Mouse (Mus musculus) G1E (cell line): Measurements from ENCODE around the gene Prrt1. TPM values are rescaled to one million over a fixed set of nuclear protein-coding genes. Genes with fewer than 3 reads are reported as not detected.

Source experiments
- ATAC-seq: 2 replicates; pipeline ENCODE4 v1.8.0; 2016; ENCODE audit warnings: mild to moderate bottlenecking; ENCODE audit not compliant: insufficient number of reproducible peaks, poor library complexity, low FRiP score, severe bottlenecking; ENCODE audit errors: extremely low read depth
- DNase-seq: peaks from one replicate; pipeline ENCODE4 v3.0.0; 2012; ENCODE audit warnings: low spot score
- H3K27me3 ChIP-seq: 2 replicates; pipeline ENCODE4 v1.6.1; 2012; ENCODE audit warnings: mild to moderate bottlenecking, low read length, inconsistent platforms; ENCODE audit not compliant: insufficient read depth
- H3K36me3 ChIP-seq: replicated peaks from 2 replicates; pipeline ENCODE3; 2012; ENCODE audit warnings: mild to moderate bottlenecking, inconsistent platforms
- H3K4me1 ChIP-seq: 2 replicates; pipeline ENCODE4 v1.6.1; 2012; ENCODE audit warnings: low read depth, low read length, inconsistent platforms, mixed read lengths; ENCODE audit not compliant: insufficient read depth
- H3K4me3 ChIP-seq: 2 replicates; pipeline ENCODE4 v1.5.1; 2012; ENCODE audit warnings: low read depth, mild to moderate bottlenecking, inconsistent platforms, low read length, moderate library complexity, mixed read lengths
- H3K9me3 ChIP-seq: replicated peaks from 2 replicates; pipeline ENCODE4 v1.6.1; 2012; ENCODE audit warnings: inconsistent platforms
- CTCF ChIP-seq: IDR thresholded peaks from 2 replicates; pipeline ENCODE4 v1.5.1; 2012; ENCODE audit warnings: low read depth, low read length, inconsistent platforms, mixed read lengths
- GATA1 ChIP-seq: IDR thresholded peaks from 2 replicates; pipeline ENCODE4 v1.6.1; 2012; ENCODE audit warnings: borderline replicate concordance, low read length, inconsistent platforms, mixed read lengths
- GATA2 ChIP-seq: IDR thresholded peaks from 2 replicates; pipeline ENCODE4 v1.6.1; 2012; ENCODE audit warnings: low read depth, low read length, inconsistent platforms, borderline replicate concordance
- POLR2AphosphoS5 ChIP-seq: IDR thresholded peaks from 2 replicates; pipeline ENCODE4 v1.6.1; 2012; ENCODE audit warnings: low read depth, low read length, inconsistent platforms; ENCODE audit not compliant: insufficient replicate concordance
- TAL1 ChIP-seq: conservative IDR thresholded peaks from 2 replicates; pipeline ENCODE4 v1.6.1; 2012; ENCODE audit warnings: low read depth, low read length, inconsistent platforms, mixed read lengths
- polyA plus RNA-seq: library from polyadenylated mRNA; stranded (reverse); fragments of >175 nt; gene quantifications from 2 replicates; pipeline ENCODE4 v1.2.3, GENCODE M21; 2012
- total RNA-seq, 2 experiments: library from RNA; stranded (forward) in 1 of 2; stranded (reverse) in 1 of 2; fragments of 200-1000 nt in 1 of 2; fragments of >200 nt in 1 of 2; fragmentation: Nextera tagmentation in 1 of 2; gene quantifications; 2 replicates each; pipeline ENCODE4 v1.2.3; 2014 to 2017

The Prrt1 gene
- total and polyA plus RNA-seq, 3 experiments, result not detected

DNA sequence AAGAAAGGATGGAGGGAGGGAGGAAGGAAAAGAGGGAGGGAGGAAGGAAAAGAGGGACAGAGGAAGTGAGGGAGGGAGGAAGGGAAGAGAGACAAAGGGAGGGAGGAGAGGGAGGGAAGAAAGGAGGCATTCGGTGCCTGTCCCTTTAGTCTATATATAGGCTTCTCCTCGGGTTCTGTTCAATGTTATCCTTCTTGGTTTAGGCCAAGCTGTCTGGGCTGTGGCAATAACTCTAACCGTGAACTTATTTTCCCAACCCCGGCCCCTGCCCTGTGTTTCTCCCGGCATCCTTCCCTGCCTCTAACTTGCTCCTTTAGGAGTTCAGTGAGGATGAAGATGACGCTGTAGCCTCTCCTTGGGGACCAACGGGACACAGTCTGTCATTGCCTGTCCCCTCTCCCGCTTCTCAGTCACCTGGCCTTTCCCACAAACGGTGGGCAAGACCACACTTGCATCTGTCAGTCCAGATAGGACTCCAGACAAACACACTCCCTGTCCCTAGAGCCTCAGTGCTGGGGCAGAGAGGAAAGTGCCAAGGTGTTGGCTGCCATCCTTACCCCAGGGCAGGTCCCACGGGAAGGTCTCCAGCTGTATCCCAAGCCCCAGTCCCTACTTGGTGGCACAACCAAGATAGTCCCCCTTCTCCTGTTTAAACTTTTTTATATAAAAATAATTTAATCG is 45.3 kb downstream of the Prrt1 start:
- no peaks in the 10 kb centered on the region; the same call in 1 of the 2 replicates for H3K4me1 ChIP-seq
- no peak for TF ChIP-seq POLR2AphosphoS5
- no peak for TF ChIP-seq TAL1
- TF ChIP-seq GATA2, result no peak
- no peak for TF ChIP-seq CTCF
- TF ChIP-seq GATA1, result no peak
- H3K9me3 ChIP-seq, result peaks cover 11% of the 10 kb centered on the region; the same call in 1 of the 2 replicates
- ATAC-seq, result no peak
- DNase-seq, result no peak
- H3K27me3 ChIP-seq, result peaks cover 19% of the 10 kb centered on the region; the same call in 1 of the 2 replicates
- no peak overlapping the region for H3K4me3 ChIP-seq
- no peaks in the 10 kb centered on the region for H3K36me3 ChIP-seq

- Histone ChIP-seq H3K36me3 (no peaks in the 10 kb centered on the region), H3K27me3 (peaks cover 16% of the 10 kb centered on the region; the same call in 1 of the 2 replicates), H3K4me1 (no peaks in the 10 kb centered on the region; the same call in 1 of the 2 replicates), H3K4me3 (no peak overlapping the region), H3K9me3 (peaks cover 11% of the 10 kb centered on the region; the same call in 1 of the 2 replicates)
- no peak for DNase-seq
- no peak for TF ChIP-seq GATA2
- TF ChIP-seq TAL1, result no peak
- TF ChIP-seq POLR2AphosphoS5, result no peak
- TF ChIP-seq CTCF, result no peak
- no peak for TF ChIP-seq GATA1
- ATAC-seq, result no peak
Observed at GRCm38 (mm10) chr17:34675205-34676092, 46.1 kb downstream of the Prrt1 start.

DNA sequence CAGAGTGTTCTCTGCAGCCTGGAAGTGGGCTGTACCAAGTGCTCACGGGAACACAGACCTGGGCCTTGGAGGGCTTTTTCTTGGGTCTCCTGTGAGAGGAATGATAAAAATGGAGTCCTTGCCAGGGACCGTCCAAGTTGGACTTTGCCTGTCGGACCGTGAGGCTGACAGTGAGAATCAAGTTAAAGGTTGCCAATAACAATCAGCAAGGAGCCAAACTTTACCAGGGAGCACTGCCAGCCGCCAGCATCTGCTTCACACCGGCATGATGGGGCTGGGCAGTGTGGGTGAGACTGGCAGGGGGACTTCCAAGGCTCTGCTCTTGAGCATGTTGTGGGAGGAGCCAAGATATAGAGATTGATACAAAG is 46.7 kb downstream of the Prrt1 start:
- Histone ChIP-seq H3K27me3 (peaks cover 16% of the 10 kb centered on the region; the same call in 1 of the 2 replicates), H3K36me3 (no peaks in the 10 kb centered on the region), H3K4me1 (peaks cover under 1% of the 10 kb centered on the region; the same call in 1 of the 2 replicates), H3K9me3 (peaks cover 11% of the 10 kb centered on the region; the same call in 1 of the 2 replicates), H3K4me3 (no peak overlapping the region)
- ATAC-seq, result no peak
- TF ChIP-seq TAL1, result no peak
- TF ChIP-seq GATA2, result no peak
- DNase-seq, result no peak

DNA sequence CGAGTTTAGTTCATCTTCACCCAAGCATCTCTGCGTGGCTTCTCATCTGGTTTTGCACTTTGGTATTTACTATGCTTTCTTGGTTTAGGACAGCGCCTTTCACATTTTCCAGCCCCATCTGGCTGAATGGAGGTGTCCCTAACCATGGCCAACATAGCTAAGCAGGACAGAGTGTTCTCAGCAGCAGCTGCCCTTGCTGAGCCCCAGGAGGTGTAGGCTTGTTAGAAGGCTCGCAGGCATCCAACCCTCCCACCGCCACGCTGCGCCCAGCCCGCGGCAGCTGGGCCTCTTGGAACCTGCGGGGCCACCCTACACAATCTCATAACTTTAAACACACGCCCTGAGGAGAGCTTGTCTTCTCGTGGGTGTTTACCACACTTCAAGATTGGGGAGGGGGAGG is 47.3 kb downstream of the Prrt1 start:
- H3K36me3 ChIP-seq, result no peaks in the 10 kb centered on the region
- no peak for DNase-seq
- peaks cover 4% of the 10 kb centered on the region; the same call in 1 of the 2 replicates for H3K4me1 ChIP-seq
- TF ChIP-seq TAL1 (no peak), GATA1 (no peak), GATA2 (no peak), CTCF (no peak), POLR2AphosphoS5 (no peak)
- peaks cover 5% of the 10 kb centered on the region; the same call in 1 of the 2 replicates for H3K9me3 ChIP-seq
- ATAC-seq, result no peak
- H3K4me3 ChIP-seq, result no peak overlapping the region
- peaks cover 20% of the 10 kb centered on the region; the same call in 1 of the 2 replicates for H3K27me3 ChIP-seq

DNA sequence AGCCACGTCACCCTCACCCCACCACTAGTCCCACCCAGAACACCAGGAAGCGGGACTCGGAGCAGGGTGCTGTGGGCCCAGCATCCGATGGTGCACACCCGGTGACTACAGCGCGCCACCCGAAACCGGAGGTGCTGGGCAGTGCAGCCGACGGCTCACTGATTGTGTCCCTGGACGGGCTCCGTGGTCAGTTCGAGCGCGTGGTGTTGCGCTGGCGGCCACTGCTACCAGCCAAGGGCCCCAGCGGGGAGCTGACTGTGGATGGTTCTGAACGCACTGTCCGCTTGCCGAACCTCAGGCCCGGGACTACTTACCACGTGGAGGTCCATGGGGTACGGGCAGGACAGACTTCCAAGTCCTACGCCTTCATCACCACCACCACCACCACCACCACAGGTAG is 50.9 kb downstream of the Prrt1 start:
- Histone ChIP-seq H3K9me3 (no peaks in the 10 kb centered on the region), H3K4me1 (0 out of 2 replicates have a peak, but pooled peaks cover 4% of the 10 kb centered on the region), H3K4me3 (no peak overlapping the region), H3K36me3 (no peaks in the 10 kb centered on the region), H3K27me3 (peaks cover 15% of the 10 kb centered on the region; the same call in 1 of the 2 replicates)
- no peak for ATAC-seq
- TF ChIP-seq TAL1 (no peak), GATA1 (no peak), POLR2AphosphoS5 (no peak), GATA2 (no peak), CTCF (no peak)
- no peak for DNase-seq

GRCm38 (mm10) chr17:34680621-34681020 is 51.3 kb downstream of the Prrt1 start:
- Histone ChIP-seq H3K4me1 (0 out of 2 replicates have a peak, but pooled peaks cover 4% of the 10 kb centered on the region), H3K4me3 (no peak overlapping the region), H3K9me3 (no peaks in the 10 kb centered on the region), H3K27me3 (peaks cover 15% of the 10 kb centered on the region; the same call in 1 of the 2 replicates), H3K36me3 (no peaks in the 10 kb centered on the region)
- ATAC-seq (no peak), DNase-seq (no peak)
- TF ChIP-seq GATA1 (no peak), CTCF (no peak), GATA2 (no peak), POLR2AphosphoS5 (no peak), TAL1 (no peak)
